Mouse (Mus musculus) regulatory T cell (primary cell): ENCODE data around the gene Mgea5.

Experiments
- in situ Hi-C: fragments of 300-600 bp; cut with MboI, MseI; formaldehyde crosslinking; loops from one replicate; pipeline ENCODE4 v1.15.1; 2025; ENCODE audit warnings: high pct_unique_total_duplicates

Mgea5 gene

DNA sequence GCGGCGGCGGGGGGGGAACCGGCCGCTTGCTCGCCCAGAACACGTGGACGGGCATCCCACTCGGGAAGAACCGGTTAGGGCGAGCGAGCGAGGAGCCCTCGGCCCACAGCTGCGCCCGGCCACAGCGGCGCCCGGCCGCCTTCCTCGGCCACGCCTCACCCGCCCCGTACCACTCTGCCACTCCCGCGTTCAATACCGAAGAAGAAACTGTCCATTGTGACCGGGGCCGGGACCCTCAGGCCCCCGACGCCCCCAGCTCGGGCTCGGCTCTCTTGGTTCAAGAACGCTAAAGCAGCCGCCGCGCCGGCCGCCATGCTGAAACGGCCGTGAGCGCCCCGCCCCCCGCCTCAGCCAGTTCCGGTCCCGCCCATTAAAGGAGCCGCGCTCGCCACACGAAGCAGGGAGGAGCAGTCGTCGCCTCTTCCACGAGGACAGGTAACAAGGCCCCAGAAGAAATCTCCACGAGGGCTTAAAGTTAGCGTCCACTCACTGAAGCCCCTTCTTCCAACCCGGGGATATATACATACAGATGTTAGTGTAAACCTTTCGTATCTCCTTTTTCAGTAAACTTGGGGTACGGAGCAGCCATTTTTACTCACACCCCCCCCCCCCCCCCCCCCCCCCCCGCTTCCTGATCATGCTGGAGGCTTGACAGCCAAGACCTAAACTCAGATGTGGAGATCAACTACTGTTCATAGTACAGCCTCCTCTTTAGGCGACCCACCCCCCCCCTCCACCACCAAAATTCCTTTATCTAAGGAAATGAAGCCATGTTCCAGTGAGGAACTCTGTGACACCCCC is 34.2 kb downstream of the Mgea5 start, which contains the start of gene Npm3:
Gene Npm3 (minus strand): TSS at position 349 of the 801 bp plus-strand sequence.
- in situ Hi-C loops = loop anchor here (5.0 to 25.0 kb wide), 2 partner anchors 177 to 787 kb away; no protein-coding TSS in a partner anchor

DNA sequence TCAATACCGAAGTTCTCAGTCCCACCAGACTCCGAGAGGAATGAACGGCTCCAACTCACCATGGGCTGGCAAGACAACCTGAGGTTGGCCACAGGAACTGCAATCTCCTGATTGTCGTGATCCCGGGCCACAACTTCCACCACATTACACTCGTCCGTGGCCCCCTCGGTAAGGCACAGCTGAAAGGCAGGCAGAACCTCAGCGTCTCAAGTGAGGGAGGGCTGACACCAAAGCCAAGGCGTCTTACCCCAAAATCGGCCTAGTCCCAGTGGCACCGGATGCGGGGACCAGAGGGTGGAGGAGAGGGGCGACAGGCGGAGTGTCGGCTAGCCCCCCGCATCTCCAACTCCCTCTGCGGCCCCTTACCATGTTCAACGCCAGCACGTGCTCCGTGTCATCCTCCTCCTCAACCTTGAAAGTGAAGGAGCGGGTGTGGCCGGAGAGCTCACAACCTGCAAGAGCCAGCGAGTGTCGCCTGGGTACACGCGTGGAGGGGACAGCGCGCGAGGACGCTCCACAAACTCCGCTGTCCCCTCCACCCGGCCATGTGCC is 34.9 kb downstream of the Mgea5 start:
- in situ Hi-C loops = loop anchor here (5.0 kb wide), 1 partner anchor 176 kb away; no protein-coding TSS in a partner anchor

DNA sequence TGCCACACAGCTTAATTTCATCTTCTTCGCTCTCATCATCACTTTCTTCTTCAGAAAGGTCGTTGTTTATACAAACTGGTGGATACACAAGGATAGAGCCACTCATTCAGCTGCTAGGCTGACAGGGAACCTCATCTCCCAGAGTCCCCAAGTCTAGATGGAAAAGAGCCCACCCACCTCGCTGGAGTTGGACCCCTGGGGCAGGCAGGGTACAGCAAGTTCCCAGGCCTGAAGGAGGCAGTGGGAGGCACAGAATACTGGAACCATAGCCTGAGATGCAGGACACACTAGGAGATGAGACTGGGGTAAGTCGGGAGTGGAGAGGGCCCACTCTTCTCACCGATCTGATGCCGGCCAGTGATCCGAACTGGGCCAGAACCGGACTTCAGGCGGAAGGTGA is 35.4 kb downstream of the Mgea5 start:
- in situ Hi-C loops = loop anchor here (5.0 kb wide), 1 partner anchor 176 kb away; no protein-coding TSS in a partner anchor

DNA sequence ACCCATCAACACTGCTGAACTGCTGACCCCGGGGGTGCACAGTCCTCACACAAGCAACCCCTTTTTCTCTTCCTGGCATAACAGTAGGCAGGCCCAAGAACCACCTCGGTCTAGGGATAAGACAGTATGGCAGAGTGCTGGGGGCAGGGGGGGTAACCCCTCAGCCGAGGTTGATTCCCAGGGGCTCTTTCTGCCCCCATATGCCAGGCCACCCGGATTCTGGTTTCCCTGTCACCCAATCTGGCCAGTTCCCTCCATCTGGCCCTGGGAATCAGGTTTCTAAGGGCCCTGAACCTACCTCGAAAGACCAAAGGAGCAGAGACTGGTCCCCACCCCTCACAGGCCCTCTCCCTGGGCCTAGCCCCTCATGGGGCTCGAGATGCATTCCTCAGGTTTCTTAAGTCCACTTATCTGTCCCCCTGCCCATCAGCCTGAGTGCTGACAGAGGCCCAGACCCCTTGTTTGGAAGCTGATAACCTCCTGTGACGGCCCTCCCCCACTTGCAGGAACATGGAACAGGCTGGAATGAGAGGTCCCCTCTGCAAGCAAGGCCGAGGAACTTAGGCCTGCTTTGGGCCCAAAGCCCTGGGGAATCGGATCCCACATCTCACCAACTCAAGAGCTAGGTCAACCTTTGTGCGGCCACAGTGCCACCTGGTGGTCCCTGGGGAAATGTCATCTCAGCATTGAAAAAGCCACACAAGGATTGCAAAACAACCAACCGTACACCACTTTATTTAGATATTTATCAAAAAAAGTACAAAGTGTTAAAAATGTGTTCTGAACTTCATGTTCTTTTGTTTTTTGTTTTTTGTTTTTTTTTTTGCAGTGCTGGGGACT is 36.4 kb downstream of the Mgea5 start:
- in situ Hi-C loops = loop anchor here (5.0 kb wide), 1 partner anchor 175 kb away; no protein-coding TSS in a partner anchor

DNA sequence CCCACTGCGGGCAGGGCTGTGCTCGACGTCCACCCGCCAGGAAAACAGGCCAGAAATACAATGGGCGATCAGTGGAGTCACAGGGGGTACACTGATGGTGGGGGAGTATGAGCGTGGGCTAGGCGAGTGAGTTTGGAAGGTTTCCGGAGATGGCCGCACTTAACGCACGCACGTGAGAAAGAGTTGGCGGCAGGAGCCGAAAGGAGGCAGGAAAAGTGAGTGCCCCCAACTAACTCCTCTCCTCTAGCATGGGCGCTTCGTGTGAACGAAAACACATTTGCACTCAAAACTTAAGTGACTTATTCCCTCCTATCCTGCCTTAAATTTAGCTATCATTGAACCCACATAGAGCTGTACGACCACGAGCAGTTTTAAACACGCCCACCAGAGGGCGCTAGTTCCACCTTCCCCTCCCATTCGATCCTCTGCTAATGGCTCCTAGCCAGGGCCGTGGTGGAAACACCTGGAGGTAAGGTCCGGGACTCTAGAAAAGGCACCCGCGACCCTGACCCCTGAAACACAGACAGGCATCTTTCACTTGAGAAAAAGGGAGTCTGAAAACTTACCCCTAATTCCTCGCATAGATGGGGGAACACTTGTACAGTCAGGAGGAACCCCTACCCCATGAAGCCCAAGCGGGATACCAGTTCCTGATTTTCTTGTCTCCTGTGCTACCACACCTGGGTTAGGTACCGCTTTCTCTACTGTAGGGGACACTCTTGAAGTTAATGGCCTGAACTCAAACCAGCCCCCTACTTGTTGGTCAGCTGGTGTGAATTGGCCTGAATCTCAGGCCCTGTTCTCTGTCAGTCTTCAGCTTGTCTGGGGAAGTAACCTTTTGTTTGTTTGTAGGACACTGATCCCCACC is 37.2 kb downstream of the Mgea5 start:
- in situ Hi-C loops = loop anchor here (5.0 kb wide), 1 partner anchor 174 kb away; no protein-coding TSS in a partner anchor

DNA sequence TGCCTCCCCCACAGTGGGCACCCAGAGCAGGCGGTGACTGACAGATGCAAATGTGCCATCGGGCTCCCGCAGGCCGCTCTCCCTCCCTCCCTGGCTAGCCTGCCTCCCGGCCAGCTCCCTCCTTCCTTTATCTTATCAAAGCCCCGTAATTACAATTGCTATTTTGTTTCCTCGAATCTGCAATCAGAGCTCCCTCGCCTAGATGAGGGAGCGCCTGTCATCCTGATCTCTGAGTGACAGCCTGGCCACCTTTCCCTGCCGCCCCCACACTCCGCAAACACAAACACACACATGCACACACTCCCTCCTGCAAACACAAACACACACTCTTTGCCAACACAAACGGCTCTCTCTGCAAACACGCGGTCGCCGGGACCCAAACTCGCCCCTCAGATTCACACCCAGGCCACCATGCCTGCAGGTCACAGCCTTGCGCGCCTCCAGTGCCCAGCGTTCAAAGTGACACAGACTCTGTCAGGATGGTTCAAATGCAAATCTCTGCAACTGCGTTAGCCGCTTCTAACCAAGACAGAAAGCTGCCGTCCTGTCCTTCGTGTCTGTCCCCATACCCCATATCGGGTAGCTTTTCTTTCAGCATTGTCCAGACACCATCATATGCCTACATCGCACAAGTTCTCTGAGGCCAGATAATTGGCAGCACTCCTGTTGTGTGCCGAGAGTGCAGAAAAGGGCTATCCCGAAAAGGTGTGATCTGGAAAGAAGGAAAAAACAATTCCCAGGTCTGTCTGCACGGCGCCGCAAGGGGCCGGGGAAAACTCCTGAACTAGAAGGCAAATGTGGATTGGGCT is 38.1 kb downstream of the Mgea5 start:
- in situ Hi-C loops = loop anchor here (5.0 kb wide), 1 partner anchor 173 kb away; no protein-coding TSS in a partner anchor

DNA sequence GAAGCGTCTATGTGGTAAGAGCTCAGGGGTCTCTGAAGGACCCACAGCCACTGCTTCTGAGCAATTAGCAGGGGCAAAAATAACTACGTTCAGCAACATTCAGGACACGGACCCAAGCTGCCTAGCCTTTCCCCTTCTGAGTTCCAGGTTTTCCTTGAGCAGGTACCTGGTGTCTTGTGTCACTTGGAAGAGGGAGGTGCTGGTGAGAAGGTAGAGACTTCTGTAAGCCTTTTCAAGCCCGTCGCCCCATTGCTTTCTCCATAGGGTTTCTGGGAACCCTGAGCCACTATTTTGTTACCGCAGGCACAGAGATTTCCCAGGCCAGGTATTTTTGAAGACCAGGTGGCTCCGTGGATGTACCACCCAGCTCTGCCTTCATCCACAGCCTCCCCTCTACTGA is 40.0 kb downstream of the Mgea5 start:
- in situ Hi-C loops = no loop called here

DNA sequence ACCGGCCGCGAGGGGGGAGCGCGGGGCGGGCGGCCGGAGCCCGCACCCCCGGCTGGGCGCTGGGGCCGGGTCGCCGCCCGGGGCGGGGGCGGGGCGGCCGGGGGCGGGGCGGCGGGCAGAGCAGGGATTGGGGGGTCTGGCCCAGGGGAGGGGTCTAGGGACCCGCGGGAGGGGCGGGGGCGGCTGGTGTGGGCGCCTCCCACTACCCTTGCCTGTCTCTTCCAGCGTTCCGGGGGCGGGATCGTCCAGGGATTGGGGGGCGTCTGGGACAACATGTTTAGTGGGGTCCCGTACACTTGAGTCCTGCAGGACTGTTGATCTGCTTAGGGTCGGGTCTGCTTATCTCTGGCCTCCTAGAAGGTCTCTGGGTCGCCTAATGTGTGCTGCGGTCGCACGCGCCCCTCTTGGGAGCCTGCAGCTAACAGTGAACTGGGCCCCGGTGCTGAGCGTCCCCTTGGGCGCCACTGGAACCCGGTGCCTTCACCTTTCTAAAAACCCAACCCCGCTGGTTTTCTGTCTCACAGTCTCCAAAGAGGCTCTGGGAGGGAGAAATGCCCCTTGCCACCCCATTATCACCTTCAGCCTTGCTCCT is 40.6 kb downstream of the Mgea5 start:
- in situ Hi-C loops = no loop called here

DNA sequence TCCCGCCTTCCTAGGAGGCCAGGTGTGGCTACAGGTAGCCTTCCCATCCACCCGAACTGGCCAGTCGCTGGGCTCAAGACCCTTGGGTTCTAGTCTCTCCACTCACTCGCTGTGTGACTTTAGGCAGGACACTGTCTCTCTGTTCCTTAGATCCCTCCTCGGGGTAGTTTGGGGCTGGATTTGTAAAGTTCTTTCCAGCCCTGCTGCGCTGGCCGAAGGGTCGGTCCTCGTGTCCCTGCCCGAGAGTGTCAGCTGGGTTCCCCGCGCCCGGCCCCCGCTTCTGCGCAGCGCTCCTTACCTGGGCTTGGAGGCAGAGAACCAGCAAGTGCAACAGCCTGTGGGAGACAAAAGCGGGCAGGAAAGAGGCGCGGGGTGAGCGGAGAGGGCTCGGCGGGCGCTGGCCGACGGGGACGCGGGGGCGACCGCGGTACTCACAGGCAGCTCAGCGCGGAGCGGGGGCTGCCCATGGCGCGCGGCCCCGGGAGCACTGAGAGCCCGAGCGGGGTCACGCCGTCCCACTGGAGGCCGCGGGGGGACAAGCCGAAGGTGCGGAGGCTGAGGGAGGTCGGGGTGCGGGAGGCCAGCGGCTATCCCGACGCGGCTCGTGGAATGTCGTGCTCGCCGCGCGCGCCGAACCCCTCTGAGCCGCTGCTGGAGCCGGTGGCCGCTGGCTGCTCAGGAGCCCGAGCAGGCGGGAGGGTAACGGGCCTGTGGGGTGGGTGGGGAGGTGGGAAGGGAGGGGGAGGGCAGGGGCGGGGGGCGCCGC is 41.2 kb downstream of the Mgea5 start, which contains the start of gene Fgf8:
Gene Fgf8 (minus strand): TSS at position 698 of the 766 bp plus-strand sequence.
- in situ Hi-C loops = no loop called here

DNA sequence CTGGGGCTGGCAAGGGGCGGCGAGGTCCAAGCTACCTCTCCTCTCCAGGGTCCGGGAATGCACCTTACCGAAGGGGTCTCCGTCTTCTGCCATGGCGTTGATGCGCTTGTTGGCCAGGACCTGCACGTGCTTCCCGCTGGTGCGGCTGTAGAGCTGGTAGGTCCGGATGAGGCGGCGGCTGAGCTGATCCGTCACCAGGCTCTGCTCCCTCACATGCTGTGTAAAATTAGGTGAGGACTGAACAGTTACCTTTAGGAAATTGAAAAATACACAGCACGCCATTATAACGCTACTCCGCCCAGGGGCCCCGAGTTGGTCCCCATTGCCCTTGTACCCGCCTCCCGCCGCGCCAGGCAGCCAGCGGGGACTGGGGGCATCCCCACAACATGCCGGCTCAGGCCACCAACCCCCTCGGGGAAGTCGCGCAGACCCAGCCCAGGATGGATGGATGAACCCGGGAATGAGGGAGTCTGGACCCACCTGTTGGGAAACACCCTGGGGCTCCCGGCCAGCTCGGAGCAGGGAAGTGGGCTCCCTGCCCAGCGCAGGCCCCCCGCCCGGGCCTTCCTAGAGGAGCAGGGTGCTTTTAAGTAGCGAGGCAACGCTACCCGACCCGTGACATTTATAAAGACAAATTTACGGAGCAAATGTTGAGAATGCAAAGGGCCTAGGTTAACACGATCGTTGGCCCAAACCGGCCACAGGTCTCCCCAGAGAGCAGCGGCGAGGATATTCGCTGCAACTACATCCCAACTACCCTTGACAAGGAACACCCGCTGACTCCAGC is 42.0 kb downstream of the Mgea5 start:
- in situ Hi-C loops = no loop called here

DNA sequence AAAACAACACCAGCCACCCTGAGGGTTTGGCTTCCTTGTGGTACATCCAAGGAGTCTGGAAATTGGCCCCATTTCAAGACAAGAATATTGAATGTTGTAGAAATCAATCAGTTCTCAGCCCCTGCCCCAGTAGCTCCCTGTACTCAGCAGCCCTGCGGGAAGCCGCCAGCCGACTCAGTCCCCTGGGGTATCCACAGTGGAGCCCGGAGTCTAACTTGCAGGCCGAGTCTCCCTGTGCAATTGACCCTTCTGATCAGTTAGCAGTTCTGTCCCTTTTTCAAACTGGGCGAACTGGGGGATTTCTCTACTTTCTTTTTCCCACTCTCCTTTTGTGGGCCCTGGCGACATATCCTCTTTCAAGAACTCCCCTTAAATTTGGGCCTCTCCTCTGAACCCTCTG is 42.8 kb downstream of the Mgea5 start:
- in situ Hi-C loops = no loop called here

DNA sequence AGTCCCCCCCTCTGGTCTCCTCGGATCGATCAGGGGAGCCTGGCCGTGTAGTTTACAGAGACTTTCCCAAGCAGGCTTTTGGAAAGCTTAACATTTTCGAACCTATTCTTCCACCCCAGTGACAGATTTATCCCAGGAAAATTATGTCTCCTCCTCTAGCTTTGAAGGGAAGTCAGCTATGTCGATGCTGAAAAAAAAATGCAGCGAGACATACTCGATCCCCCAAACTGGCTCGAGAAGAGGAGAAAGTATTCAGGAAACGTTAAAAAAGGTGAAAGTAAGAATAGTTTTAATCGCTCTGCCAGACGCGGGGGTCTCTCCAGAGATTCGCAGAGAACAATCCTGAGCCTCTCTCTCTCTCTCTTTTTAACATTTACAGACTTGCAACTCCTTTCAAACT is 43.4 kb downstream of the Mgea5 start:
- in situ Hi-C loops = no loop called here

DNA sequence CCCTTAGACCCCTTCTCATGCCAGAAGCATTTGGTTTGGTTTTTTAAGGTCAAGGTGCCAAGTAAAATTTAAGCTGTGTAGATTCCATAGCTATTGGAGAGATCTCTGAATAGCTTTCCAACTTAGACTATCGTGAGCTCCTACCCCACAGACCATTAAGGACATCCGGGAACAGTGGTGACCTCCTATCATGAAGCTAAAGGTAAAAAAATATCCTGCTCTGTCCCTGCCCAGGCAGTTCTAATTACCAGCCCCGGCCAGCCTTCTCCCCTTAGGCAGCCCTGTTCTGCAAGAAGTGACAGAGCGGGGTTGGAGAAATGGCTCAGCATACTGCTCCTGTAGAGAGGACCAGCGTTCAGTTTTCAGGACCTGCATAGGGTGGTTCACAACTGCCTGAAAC is 45.1 kb downstream of the Mgea5 start:
- in situ Hi-C loops = no loop called here

DNA sequence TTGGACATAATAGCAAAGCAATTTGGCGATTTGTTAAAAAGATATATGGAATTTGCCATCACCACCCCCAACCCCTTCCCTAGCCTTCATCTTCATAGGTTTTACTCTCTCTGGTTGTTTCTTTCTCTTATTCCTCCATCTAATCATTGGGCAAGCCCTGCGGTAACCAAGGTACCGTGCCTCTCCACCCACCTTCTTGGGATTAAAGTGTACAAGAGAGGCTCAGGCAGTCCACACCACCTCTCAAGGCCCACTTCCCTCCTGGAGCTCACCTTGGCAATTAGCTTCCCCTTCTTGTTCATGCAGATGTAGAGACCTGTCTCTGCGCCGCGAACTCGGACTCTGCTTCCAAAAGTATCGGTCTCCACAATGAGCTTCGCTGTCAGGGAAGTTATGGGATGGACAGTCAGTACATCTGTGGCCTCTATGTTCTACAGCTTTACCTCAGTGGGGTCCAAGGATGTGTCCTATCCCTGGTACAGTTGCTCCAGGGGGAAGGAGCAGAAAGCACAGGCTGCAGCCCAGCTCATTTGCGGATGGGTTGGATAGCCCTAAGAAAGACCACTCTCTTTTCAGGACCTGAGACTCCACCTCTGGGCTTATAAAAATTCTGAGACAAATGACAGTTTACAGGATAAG is 45.7 kb downstream of the Mgea5 start:
- in situ Hi-C loops = no loop called here

DNA sequence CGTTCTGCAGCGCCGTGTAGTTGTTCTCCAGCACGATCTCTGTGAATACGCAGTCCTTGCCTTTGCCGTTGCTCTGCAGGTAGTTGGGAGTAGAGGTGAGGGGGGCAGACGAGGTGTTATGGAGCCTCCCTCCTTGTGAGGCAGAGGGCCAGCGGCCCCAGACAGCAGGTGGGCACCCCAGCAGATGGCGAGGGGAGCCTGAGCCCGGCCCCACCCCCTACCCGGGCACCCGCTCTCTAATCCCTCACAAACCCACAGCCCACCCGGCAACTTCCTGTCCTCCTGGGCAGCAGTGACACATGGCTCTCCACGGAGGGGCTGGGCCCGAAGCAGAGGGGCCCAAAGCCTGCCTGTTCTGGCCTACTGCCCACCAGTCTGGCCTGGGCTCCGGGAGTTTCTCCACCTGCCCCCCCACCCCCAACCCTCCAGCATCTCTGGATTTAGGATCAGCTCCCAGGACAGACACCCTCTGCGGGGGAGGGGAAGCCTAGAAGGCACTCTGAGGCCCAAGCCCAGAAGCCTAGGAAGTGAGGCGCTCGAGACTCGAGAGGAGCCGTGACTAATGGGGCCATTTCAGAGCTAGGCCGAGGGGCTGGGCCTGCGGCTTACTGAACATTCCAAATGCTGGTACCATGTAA is 46.3 kb downstream of the Mgea5 start:
- in situ Hi-C loops = no loop called here

DNA sequence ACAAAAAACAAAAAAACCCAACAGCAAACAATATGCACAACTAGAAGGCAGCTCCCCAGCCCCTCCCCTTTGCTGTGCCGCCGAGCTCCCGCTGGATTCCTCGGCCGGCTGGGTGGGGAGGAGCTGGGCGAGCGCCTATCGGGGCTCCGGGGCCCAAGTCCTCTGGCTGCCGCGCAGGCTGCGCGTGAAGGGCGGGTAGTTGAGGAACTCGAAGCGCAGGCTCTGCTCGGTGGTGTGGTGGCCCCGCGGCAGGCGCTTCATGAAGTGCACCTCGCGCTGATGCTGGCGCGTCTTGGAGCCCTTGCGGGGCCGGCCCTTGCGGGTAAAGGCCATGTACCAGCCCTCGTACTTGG is 46.8 kb downstream of the Mgea5 start:
- in situ Hi-C loops = no loop called here

DNA sequence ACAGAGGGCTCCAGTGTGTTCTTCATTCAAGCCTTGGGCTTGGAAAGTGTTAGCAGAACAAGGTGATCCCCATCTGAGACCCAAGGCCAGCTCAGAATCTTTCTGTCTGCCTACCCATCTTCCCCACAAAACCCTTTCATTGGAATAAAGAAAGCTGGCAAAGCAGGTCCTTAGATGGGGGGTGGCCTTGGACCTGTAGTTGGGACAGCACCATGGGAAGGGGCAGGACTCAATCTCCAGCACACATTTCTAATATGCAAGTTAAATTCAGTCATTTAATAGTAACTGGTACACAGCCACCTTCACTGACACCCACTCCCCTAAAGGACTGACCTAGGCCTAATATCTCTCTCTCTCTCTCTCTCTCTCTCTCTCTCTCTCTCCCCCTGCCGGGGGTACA is 47.4 kb downstream of the Mgea5 start:
- in situ Hi-C loops = no loop called here
